Mouse (Mus musculus): ENCODE data around the gene Zbtb46. TPM values are rescaled to one million over a fixed set of nuclear protein-coding genes. Genes with fewer than 3 reads are reported as not detected.
A peak's percentile ranks its signal among the peaks of the same experiment; 100 is the strongest.

Zbtb46 gene
- total RNA-seq, 2 experiments from 2014 or later = 4.9 to 6.7 TPM

DNA sequence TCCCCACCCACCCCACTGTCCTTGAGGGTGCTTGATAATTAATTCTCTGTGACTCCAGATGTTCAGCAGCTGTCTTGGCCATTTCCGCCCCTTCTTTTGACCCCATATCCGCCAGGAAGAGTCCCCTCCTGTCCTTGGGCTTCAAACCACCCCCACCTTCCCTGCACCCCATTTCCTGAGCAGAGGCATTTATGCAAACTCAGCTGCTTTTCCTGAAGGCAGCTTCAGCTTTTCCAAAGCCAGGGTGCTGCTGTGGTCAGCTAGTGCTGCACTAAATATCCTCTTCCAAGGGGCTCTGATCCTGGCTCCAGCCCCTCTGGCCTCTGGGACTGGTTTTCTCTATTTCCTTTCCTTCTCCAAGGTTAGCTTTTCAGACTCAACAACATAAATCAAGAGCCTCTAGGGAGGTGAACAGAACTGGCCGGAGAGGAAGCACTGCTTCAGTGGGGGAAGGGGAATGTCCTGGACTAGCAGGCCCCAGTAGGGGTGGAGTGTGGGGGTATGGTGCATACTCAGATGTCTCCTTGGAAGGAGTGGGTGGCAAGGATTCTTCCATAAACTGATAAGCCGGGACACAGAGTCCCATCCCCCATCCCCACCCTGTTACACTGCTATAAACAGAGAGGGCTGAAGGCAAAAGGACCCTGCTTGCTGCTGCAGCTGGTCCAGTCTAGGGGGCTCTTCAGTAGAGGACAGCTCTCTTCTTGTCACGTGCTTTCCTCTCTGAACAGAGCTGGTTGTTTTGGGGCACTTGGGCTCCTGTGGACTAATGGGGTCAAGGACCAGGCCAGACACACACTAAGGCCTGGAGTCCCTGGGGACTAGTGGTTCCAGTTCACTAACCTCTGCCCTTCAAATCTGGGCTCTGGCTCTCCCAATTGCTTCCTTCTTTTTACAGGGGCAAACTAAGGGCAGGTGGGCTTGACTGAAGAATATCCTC is 28.4 kb upstream of the Zbtb46 start:
- intact Hi-C loops (cut with DNase I) = no loop called here
- DNase-seq = peak; percentile 31
- peak overlapping the region; percentile 73 for H3K27ac ChIP-seq
- peak overlapping the region; percentile 9; the same call in 1 of the 2 replicates for H3K4me3 ChIP-seq
- no peak for TF ChIP-seq CTCF (IDR thresholded peaks at IDR 0.05)

GRCm38 (mm10) chr2:181485741-181486140 is 26.5 kb upstream of the Zbtb46 start:
- TF ChIP-seq CTCF (IDR thresholded peaks at IDR 0.05) = no peak
- Histone ChIP-seq H3K27ac (no peak overlapping the region), H3K4me3 (no peak overlapping the region)
- intact Hi-C loops (cut with DNase I) = no loop called here
- DNase-seq = no peak

DNA sequence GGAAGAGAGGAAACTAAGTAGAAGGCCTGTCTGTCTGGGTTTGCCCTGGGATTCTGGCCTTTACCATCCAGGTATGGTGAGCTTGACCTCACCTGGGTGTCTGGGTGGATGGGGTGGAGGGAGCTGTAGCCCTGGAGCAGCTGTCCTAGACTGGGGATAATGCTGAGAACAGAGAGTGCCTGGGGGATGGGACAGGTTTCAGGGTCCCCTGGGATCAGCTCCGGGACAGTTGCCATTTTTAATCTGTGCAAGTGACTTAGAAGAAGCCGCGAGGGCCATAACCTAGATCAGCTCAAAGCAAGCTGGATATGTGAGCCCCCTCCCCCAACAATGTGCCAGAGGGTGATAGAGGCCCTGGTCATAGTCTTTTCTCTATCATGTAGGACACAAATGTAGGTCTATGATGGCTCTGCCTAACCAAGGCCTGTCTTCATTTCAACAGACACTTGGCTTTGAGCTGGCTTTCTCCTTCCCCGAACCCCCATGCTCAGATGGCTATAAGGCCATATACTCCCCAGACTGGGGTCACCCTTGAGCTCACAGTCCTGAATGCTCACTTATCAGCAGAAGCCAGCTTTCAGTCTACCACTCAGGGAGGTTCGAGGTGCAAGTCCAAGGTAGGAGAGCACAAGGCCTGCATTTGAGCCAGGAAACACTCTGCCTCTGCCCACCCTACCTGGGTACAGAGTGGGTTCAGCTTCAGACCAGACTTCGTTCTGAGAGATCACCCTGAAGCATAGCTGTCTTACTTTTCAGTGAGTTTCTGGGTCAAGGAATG is 25.4 kb upstream of the Zbtb46 start:
- peak overlapping the region; percentile 81 for H3K27ac ChIP-seq
- DNase-seq = peak; percentile 40
- intact Hi-C loops (cut with DNase I) = no loop called here

DNA sequence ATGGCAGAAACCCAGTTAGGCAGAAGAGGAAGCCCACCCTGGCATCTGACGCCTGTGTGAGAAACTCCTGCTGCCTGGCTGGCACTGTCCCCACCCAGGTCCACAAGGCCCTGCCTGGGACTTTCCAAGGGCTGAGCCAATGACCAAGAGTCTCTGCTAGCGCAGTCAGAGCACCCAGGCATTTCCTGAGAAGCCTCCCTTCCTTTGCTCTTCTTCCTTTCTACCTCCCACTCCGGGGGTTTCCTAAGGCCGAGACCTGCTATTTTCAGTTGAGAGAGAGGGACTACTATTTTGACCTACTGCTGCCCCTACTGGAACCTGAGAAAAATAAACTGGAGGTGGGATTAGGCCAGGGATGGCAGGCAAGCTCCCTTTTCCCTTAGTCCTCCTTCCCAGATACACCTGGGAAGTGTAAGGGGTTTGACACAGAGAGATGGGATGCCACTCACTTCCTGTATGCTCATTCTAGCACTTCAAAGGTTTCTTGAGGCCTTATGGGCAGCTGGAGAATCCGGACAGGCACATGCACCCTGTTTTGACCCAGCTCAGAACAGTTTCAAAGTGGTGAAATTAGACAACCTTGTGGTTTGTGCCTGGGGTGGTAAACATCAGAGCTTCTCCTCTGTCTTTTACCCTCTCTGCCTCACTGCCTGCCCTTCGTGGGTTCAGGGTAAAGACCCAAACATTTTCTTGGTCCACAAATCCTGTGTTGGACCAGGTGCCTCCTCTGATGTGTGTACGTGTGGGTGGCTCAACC is 24.5 kb upstream of the Zbtb46 start:
- intact Hi-C loops (cut with DNase I) = no loop called here
- H3K27ac ChIP-seq = peak overlapping the region; percentile 81
- TF ChIP-seq CTCF (IDR thresholded peaks at IDR 0.05) = peak; percentile 55
- H3K4me3 ChIP-seq = peak overlapping the region; percentile 61
- peak; percentile 58 for DNase-seq

More for the DNA sequence above, 25.4 kb upstream of the Zbtb46 start:
- no peak overlapping the region for H3K4me3 ChIP-seq
- no peak for TF ChIP-seq CTCF (IDR thresholded peaks at IDR 0.05)

DNA sequence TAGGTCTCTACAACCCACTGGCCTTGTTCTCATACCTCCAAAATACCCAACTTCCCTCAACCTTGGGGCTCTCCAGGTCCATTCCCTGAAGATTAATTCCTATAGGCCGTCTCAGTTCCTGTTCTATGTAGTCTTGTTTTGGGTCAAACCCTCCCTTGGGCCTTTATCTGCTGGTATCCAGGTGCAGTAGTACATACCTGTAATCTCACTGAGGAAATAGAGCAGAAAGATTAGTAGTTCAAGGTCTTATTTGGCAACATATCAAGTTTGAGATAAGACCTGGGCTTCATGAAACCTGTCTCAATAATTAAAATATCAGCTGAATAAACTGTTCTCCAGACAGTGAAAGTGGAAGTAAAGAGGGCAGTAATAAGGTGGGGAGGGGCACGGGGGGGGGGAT is 23.9 kb upstream of the Zbtb46 start:
- no peak for DNase-seq
- Histone ChIP-seq H3K4me3 (peak overlapping the region; percentile 61), H3K27ac (peak overlapping the region; percentile 81)
- intact Hi-C loops (cut with DNase I) = no loop called here
- TF ChIP-seq CTCF (IDR thresholded peaks at IDR 0.05) = no peak

DNA sequence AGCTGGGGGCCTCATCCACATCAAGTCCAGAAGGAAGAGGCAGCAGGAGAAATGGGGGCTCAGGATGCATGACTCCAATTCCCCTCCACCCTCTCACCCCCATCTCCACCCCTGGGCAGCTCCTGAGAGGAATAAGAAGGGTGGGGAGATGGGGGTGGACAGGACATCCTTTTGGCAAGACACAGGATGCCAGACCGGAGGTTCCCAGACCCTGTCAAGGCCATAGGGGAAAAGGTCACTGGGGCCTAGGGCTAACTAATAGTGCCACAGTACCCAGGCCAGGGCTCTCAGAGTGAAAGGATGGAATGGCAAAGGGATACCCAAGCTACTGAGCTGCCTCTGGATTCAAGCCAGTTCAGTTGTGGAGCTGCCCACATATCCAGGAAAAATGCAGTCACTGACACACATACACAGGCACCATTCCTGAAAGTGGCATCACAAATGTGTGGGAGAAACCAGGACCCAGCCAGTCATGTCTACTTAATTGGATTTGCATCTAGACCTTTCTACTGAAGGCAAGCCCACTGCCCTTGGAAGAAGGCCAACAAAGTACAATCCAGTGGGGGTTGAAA is 13.1 kb upstream of the Zbtb46 start:
- DNase-seq = peak; percentile 27
- no peak overlapping the region for H3K4me3 ChIP-seq
- intact Hi-C loops (cut with DNase I) = no loop called here
- no peak for TF ChIP-seq CTCF (IDR thresholded peaks at IDR 0.05)
- H3K27ac ChIP-seq = peak overlapping the region; percentile 87

DNA sequence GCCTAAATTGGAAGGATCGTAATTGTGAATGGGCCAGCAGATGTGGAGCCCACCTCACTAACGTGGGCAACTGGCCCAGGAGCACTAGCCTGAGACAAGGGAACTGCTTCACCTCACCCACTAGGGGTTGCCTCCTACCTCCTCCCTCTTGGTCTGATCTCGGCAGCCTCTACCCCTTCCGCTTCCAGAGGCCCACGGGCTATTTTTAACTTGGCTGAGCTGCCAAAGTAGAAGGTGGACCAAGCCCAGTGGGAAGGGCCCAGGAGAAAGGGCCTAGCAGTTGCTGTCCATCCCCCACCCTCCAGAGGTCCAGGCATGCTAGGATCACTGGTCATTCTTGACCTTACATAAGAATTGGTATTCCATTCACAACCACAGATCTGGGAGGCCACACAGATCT is 12.0 kb upstream of the Zbtb46 start:
- H3K27ac ChIP-seq = peak overlapping the region; percentile 87
- intact Hi-C loops (cut with DNase I) = no loop called here
- TF ChIP-seq CTCF (IDR thresholded peaks at IDR 0.05) = peak; percentile 15; the same call in 1 of the 2 replicates

DNA sequence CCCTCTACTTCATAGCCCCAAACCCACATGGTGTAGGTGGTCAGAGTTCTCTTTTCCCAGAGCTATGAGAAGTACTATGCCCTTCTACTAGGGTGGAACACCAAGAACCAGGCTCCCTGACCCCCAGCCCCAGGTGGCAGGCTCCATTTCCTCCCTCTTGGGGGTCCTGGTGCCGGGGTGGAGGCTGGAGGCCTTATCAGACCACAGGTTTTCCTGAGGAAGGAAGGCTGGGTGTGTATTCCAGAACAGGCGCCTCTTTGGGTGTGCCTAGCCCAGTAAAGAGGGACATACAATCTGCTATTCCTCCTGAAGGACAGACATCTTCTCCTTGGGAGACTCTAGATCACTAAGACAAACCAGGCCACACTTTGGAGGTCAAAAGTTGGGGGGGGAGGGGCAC is 11.1 kb upstream of the Zbtb46 start:
- peak overlapping the region; percentile 87 for H3K27ac ChIP-seq
- peak; percentile 33 for DNase-seq
- intact Hi-C loops (cut with DNase I) = no loop called here
- no peak for TF ChIP-seq CTCF (IDR thresholded peaks at IDR 0.05)
- no peak overlapping the region for H3K4me3 ChIP-seq

More for the DNA sequence above, 12.0 kb upstream of the Zbtb46 start:
- DNase-seq = peak; percentile 80
- H3K4me3 ChIP-seq = peak overlapping the region; percentile 34; the same call in 1 of the 2 replicates

- no peak for DNase-seq
- Histone ChIP-seq H3K4me3 (no peak overlapping the region), H3K27ac (no peak overlapping the region)
- intact Hi-C loops (cut with DNase I) = no loop called here
- TF ChIP-seq CTCF (IDR thresholded peaks at IDR 0.05) = no peak
These were observed 6.2 kb upstream of the Zbtb46 start for GRCm38 (mm10) chr2:181465423-181465822.

DNA sequence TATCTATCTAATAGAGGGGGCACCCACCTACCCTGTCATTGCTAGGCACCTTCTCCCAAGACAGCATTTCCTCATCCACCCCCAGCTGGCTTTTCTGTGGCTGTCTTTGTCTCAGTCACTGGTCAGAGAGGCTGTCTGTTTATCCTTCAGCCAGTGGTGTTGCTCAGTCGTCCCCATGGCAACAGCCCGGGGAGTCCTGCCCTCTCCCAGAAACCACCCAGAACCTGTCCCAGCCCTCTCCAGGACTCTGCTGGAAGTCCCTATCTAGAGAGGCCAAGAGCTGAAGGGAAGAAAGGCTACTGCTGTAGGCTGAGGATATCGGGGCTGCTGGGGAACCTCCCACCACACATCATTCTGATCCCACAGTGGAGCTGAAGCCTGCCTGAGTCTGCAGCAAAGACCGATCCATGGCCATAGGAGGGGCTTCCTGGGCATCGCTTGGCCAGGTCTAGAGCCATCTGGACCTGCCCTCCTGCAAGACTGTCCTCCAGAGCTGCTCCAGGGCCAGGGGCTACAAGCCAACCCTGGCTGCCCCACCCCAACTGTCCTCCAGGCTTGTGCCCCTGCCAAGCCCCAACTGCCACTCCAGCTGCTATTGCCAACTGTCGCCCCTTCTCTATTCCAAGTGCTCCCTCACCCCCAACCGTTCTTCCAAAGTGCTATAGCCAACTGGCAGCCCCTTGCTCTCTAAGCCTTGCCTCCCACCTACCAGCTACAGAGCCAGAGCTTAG is 3.9 kb upstream of the Zbtb46 start:
- TF ChIP-seq CTCF (IDR thresholded peaks at IDR 0.05) = no peak
- Histone ChIP-seq H3K27ac (no peak overlapping the region), H3K4me3 (no peak overlapping the region)
- peak; percentile 36 for DNase-seq
- intact Hi-C loops (cut with DNase I) = loop anchor here (2.0 kb wide), 1 partner anchor 32 kb away; no protein-coding TSS in a partner anchor

GRCm38 (mm10) chr2:181462604-181463003 is 3.4 kb upstream of the Zbtb46 start:
- Histone ChIP-seq H3K27ac (peak overlapping the region; percentile 24; the same call in 1 of the 2 replicates), H3K4me3 (no peak overlapping the region)
- intact Hi-C loops (cut with DNase I) = loop anchor here (2.0 kb wide), 1 partner anchor 32 kb away; no protein-coding TSS in a partner anchor
- DNase-seq = no peak
- TF ChIP-seq CTCF (IDR thresholded peaks at IDR 0.05) = no peak

All from gastrocnemius, adult 2 months (tissue).